Mouse (Mus musculus): ENCODE data around the gene Nr4a2.

Gene Nr4a2

GRCm38 (mm10) chr2:57111791-57112538 lies 11.8 kb downstream of the Nr4a2 start:
- DNase-seq (ENCODE audit: low read depth, low spot score) = peak; percentile 41

GRCm38 (mm10) chr2:57111011-57111790 lies 12.6 kb downstream of the Nr4a2 start:
- DNase-seq (ENCODE audit: low read depth, low spot score) = peak; percentile 46

GRCm38 (mm10) chr2:57110401-57110800 lies 13.4 kb downstream of the Nr4a2 start:
- DNase-seq (ENCODE audit: low read depth, low spot score) = peak; percentile 11

GRCm38 (mm10) chr2:57109926-57110325 lies 13.9 kb downstream of the Nr4a2 start:
- no peak for DNase-seq (ENCODE audit: low read depth, low spot score)

- no peak for DNase-seq (ENCODE audit: low read depth, low spot score)
These were observed 14.5 kb downstream of the Nr4a2 start for GRCm38 (mm10) chr2:57109301-57109700.

GRCm38 (mm10) chr2:57108349-57108930 lies 15.4 kb downstream of the Nr4a2 start:
- no peak for DNase-seq (ENCODE audit: low read depth, low spot score)

GRCm38 (mm10) chr2:57105401-57105800 lies 18.4 kb downstream of the Nr4a2 start:
- DNase-seq (ENCODE audit: low read depth, low spot score) = no peak

- no peak for DNase-seq (ENCODE audit: low read depth, low spot score)
These were observed 19.1 kb downstream of the Nr4a2 start for GRCm38 (mm10) chr2:57104731-57105130.

- peak; percentile 16 for DNase-seq (ENCODE audit: low read depth, low spot score)
These were observed 19.8 kb downstream of the Nr4a2 start for GRCm38 (mm10) chr2:57103845-57104660.

- DNase-seq (ENCODE audit: low read depth, low spot score) = peak; percentile 22
These were observed 20.7 kb downstream of the Nr4a2 start for GRCm38 (mm10) chr2:57102856-57103844.

GRCm38 (mm10) chr2:57102091-57102855 lies 21.5 kb downstream of the Nr4a2 start:
- peak; percentile 39 for DNase-seq (ENCODE audit: low read depth, low spot score)

- no peak for DNase-seq (ENCODE audit: low read depth, low spot score)
These were observed 23.6 kb downstream of the Nr4a2 start for GRCm38 (mm10) chr2:57100241-57100640.

- DNase-seq (ENCODE audit: low read depth, low spot score) = no peak
These were observed 51.4 kb downstream of the Nr4a2 start for GRCm38 (mm10) chr2:57072452-57072851.

GRCm38 (mm10) chr2:57063480-57063879 lies 60.3 kb downstream of the Nr4a2 start:
- no peak for DNase-seq (ENCODE audit: low read depth, low spot score)

Measured in ZHBTc4 (cell line).